Mouse (Mus musculus): ENCODE results near the gene Mark3.

DNA sequence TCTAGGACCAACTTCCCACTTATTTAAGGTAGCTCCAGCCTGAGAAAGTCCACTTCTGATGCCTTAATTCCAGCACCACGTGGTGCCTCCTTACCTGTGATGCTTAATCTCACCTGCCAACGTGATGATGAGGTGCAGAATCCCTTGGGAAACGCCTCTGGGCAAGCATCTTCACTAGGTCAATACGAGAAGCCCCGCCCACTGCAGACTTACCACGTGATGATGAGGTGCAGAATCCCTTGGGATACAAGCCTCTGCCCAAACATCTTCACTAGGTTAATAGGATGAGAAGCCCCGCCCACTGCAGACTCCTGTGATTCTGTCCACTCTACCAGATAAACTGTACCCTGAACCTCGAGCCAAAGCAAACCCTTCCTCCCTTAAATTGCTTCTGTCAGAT lies 45.1 kb upstream of the Mark3 start:
- no peak for TF ChIP-seq CTCF (IDR thresholded peaks at IDR 0.05 in 2 of 3, conservative IDR thresholded peaks at IDR 0.05 in 1 of 3; ENCODE audit: control insufficient read depth in 1 of 3, insufficient read depth in 1 of 3, low read depth in 2 of 3, low read length in 3 of 3, poor library complexity in 1 of 3, severe bottlenecking in 1 of 3)
- no peak for TF ChIP-seq JUND (IDR thresholded peaks at IDR 0.05; ENCODE audit: low read depth, low read length)
- no peak for TF ChIP-seq MAX (IDR thresholded peaks at IDR 0.05; ENCODE audit: low read length)
- no peak for TF ChIP-seq MAZ (IDR thresholded peaks at IDR 0.05; ENCODE audit: low read depth, low read length)
- TF ChIP-seq TCF12 (IDR thresholded peaks at IDR 0.05; ENCODE audit: low read depth, low read length): no peak
